Mouse (Mus musculus) left cerebral cortex, adult 2 months (tissue): ENCODE results near the gene Cept1. TPM values are rescaled to one million over a fixed set of nuclear protein-coding genes. Genes with fewer than 3 reads are reported as not detected.
A peak's percentile ranks its signal among the peaks of the same experiment; 100 is the strongest.

Experiments
- DNase-seq, 2 experiments: peaks; one replicate each; pipeline ENCODE4 v3.0.0; 2021 to 2022; ENCODE audit warnings: low spot score in 2 of 2, mixed read lengths in 1 of 2; ENCODE audit errors: extremely low spot score in 1 of 2
- H3K27ac ChIP-seq: fragments of 200-600 bp; 2 replicates; pipeline ENCODE4 v1.8.1; 2022
- H3K4me3 ChIP-seq: fragments of 200-600 bp; 2 replicates; pipeline ENCODE4 v1.8.1; 2022
- CTCF ChIP-seq: fragments of 200-600 bp; IDR thresholded peaks from 2 replicates; pipeline ENCODE4 v1.8.1; 2022; ENCODE audit warnings: antibody characterized with exemption, mild to moderate bottlenecking, moderate library complexity
- intact Hi-C: fragments of 180-260 bp; cut with DNase I; formaldehyde crosslinking; loops from one replicate; pipeline ENCODE4 v1.15.1; 2025
- total RNA-seq, 2 experiments: library from RNA; stranded (reverse); gene quantifications; 2 replicates each; pipeline ENCODE4 v1.2.3; 2021

Cept1 gene
- total RNA-seq, 2 experiments from 2014 or later: 45.9 to 52.6 TPM

- no peak for TF ChIP-seq CTCF
- no peak overlapping the region for H3K4me3 ChIP-seq
- H3K27ac ChIP-seq: no peak overlapping the region
- intact Hi-C loops: no loop called here
- DNase-seq: no peak
These were observed 54.9 kb downstream of the Cept1 start for GRCm38 (mm10) chr3:106492723-106493122.

GRCm38 (mm10) chr3:106490239-106490638 lies 57.4 kb downstream of the Cept1 start:
- intact Hi-C loops: no loop called here
- DNase-seq: no peak
- Histone ChIP-seq H3K4me3 (no peak overlapping the region), H3K27ac (no peak overlapping the region)
- no peak for TF ChIP-seq CTCF

GRCm38 (mm10) chr3:106487551-106487950 lies 60.1 kb downstream of the Cept1 start:
- no peak for DNase-seq
- no peak overlapping the region for H3K4me3 ChIP-seq
- intact Hi-C loops: no loop called here
- TF ChIP-seq CTCF: no peak
- no peak overlapping the region for H3K27ac ChIP-seq

- no peak for TF ChIP-seq CTCF
- Histone ChIP-seq H3K4me3 (no peak overlapping the region), H3K27ac (no peak overlapping the region)
- no peak for DNase-seq
- intact Hi-C loops: no loop called here
These were observed 61.8 kb downstream of the Cept1 start for GRCm38 (mm10) chr3:106485810-106486209.

GRCm38 (mm10) chr3:106484861-106485260 lies 62.7 kb downstream of the Cept1 start:
- TF ChIP-seq CTCF: no peak
- DNase-seq: no peak
- intact Hi-C loops: no loop called here
- no peak overlapping the region for H3K27ac ChIP-seq
- no peak overlapping the region for H3K4me3 ChIP-seq

- intact Hi-C loops: no loop called here
- no peak for TF ChIP-seq CTCF
These were observed 63.7 kb downstream of the Cept1 start for GRCm38 (mm10) chr3:106483796-106484405.

GRCm38 (mm10) chr3:106483297-106483696 lies 64.3 kb downstream of the Cept1 start:
- no peak for DNase-seq
- intact Hi-C loops: no loop called here
- H3K27ac ChIP-seq: no peak overlapping the region
- H3K4me3 ChIP-seq: no peak overlapping the region
- no peak for TF ChIP-seq CTCF

More at GRCm38 (mm10) chr3:106483796-106484405, 63.7 kb downstream of the Cept1 start:
- Histone ChIP-seq H3K27ac (no peak overlapping the region), H3K4me3 (no peak overlapping the region)
- DNase-seq: no peak

GRCm38 (mm10) chr3:106482281-106483081 lies 65.1 kb downstream of the Cept1 start, which contains the start of gene Dennd2d:
Gene Dennd2d (plus strand): TSS chr3:106482405.
- intact Hi-C loops: no loop called here
- Histone ChIP-seq H3K27ac (no peak within 1 kb of the TSS), H3K4me3 (peak within 1 kb of the TSS; percentile 62)
- DNase-seq: no peak
- no peak; the same call in none of the 2 replicates for TF ChIP-seq CTCF

- intact Hi-C loops: no loop called here
- DNase-seq: no peak
- Histone ChIP-seq H3K4me3 (no peak overlapping the region), H3K27ac (no peak overlapping the region)
- TF ChIP-seq CTCF: no peak
These were observed 70.7 kb downstream of the Cept1 start for GRCm38 (mm10) chr3:106476863-106477262.

- no peak for DNase-seq
- no peak for TF ChIP-seq CTCF
- intact Hi-C loops: no loop called here
- no peak overlapping the region for H3K27ac ChIP-seq
- H3K4me3 ChIP-seq: no peak overlapping the region
These were observed 73.4 kb downstream of the Cept1 start for GRCm38 (mm10) chr3:106474210-106474609.

- TF ChIP-seq CTCF: no peak
- intact Hi-C loops: no loop called here
- no peak overlapping the region for H3K27ac ChIP-seq
- DNase-seq: no peak
- no peak overlapping the region for H3K4me3 ChIP-seq
These were observed 82.9 kb downstream of the Cept1 start for GRCm38 (mm10) chr3:106464750-106465149.

GRCm38 (mm10) chr3:106462493-106462892 lies 85.1 kb downstream of the Cept1 start:
- Histone ChIP-seq H3K4me3 (no peak overlapping the region), H3K27ac (no peak overlapping the region)
- intact Hi-C loops: no loop called here
- DNase-seq: no peak
- TF ChIP-seq CTCF: no peak
